Mouse (Mus musculus) liver, embryonic 12.5 days (tissue): ENCODE measurements at regions not wholly inside any gene's neighbourhood (a gene's known extent, or its start where the extent isn't known, plus 50 kb on each side); places are given as distances from the start of the nearest gene placed in this dataset.

Source experiments
- ATAC-seq: fragments of 200-750 bp; cut with Nextera tagmentation; 2 replicates; pipeline ENCODE4 v1.8.0; 2017; ENCODE audit warnings: moderate number of reproducible peaks, mild to moderate bottlenecking, moderate library complexity
- H3K27ac ChIP-seq: fragments of 300-500 bp; sonication (generic); 2 replicates; pipeline ENCODE4 v1.5.1; 2016; ENCODE audit warnings: mild to moderate bottlenecking
- H3K27me3 ChIP-seq: fragments of 300-500 bp; sonication (generic); replicated peaks from 2 replicates; pipeline ENCODE4 v1.6.1; 2016; ENCODE audit warnings: mild to moderate bottlenecking, moderate library complexity
- H3K36me3 ChIP-seq: fragments of 300-500 bp; sonication (generic); 2 replicates; pipeline ENCODE4 v1.6.1; 2016; ENCODE audit warnings: mild to moderate bottlenecking, moderate library complexity
- H3K4me1 ChIP-seq: fragments of 300-500 bp; sonication (generic); 2 replicates; pipeline ENCODE4 v1.6.1; 2016
- H3K4me2 ChIP-seq: fragments of 300-500 bp; sonication (generic); 2 replicates; pipeline ENCODE4 v1.6.1; 2016; ENCODE audit warnings: mild to moderate bottlenecking, moderate library complexity
- H3K4me3 ChIP-seq: fragments of 300-500 bp; sonication (generic); 2 replicates; pipeline ENCODE4 v1.5.1; 2016; ENCODE audit warnings: mild to moderate bottlenecking, moderate library complexity
- H3K9ac ChIP-seq: fragments of 300-500 bp; sonication (generic); 2 replicates; pipeline ENCODE4 v1.6.1; 2016; ENCODE audit warnings: mild to moderate bottlenecking, moderate library complexity
- H3K9me3 ChIP-seq: fragments of 300-500 bp; sonication (generic); replicated peaks from 2 replicates; pipeline ENCODE4 v1.6.1; 2016; ENCODE audit warnings: mild to moderate bottlenecking, moderate library complexity
- WGBS: fragments of 180-500 bp; shearing (Covaris S2); methylation state at CpG from one replicate; pipeline ENCODE4 v1.1.7; 2016; ENCODE audit not compliant: insufficient replicate concordance; 5-methylcytosine and 5-hydroxymethylcytosine counted together

DNA sequence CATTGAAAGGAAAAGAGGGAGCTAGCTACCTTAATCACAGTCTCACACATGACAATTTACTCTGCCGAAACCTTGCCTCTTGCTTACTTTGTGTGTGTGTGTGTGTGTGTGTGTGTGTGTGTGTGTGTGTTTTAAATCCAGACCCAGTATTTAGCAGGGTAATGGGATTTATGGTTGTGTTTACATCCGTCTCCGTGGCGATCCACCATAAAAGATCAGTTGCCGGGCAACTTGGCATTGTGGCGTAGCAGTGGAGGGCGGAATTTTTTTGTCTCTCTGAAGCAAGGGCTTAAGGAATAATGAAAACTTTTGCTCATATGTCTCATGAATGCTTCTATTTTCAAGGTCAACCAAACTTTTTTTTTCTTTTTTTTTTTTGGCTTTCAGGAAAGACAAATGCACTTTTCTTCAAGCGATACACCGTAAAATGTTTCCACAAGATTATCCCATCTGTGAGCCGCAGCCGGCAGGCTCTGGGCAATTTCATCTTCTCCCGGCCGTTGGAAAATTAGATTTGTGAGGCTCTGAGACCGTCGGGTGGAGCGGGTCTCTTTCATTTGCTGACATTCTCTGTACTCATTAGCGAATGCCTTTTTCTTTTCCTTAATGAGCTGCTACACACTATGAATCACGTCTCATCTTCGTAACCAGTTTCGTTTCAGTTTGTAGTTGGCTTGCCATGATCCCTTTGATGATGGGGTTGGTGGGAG, 53.9 kb upstream of the Ptch1 start:
- H3K9me3 ChIP-seq = no peaks in the 10 kb centered on the region
- H3K4me1 ChIP-seq = 0 out of 2 replicates have a peak, but pooled peaks cover 2% of the 10 kb centered on the region
- H3K27ac ChIP-seq = no peak overlapping the region
- no peak overlapping the region for H3K9ac ChIP-seq
- H3K27me3 ChIP-seq = no peaks in the 10 kb centered on the region
- no peaks in the 10 kb centered on the region for H3K36me3 ChIP-seq
- ATAC-seq = no peak
- no peak overlapping the region for H3K4me2 ChIP-seq
- 73% methylated on average over 20 of the region's 20 CpGs for WGBS
- H3K4me3 ChIP-seq = no peak overlapping the region

DNA sequence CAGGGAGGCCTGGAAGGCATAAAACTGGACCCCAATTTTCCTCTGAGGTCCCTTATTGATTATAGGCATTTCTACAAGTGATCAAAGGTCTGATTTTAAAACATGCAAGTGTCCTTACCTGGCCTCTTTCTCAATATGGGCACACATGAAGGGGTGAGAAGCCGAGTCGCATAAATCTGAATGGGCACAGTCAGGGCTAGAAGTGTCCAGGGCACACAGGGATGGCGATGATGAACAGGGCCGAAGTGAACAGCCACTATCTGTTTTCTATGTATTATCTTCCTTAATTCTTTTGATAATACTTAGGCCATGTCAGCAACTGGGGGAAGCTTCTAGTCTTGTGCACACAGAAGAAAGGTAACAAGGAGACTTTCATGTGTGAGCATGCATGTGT, 54.5 kb upstream of the Ptch1 start:
- Histone ChIP-seq H3K4me1 (0 out of 2 replicates have a peak, but pooled peaks cover 2% of the 10 kb centered on the region), H3K9ac (no peak overlapping the region), H3K4me2 (no peak overlapping the region), H3K27me3 (no peaks in the 10 kb centered on the region), H3K27ac (no peak overlapping the region), H3K9me3 (no peaks in the 10 kb centered on the region), H3K36me3 (no peaks in the 10 kb centered on the region), H3K4me3 (no peak overlapping the region)
- 80% methylated on average over 4 of the region's 4 CpGs for WGBS
- ATAC-seq = no peak

DNA sequence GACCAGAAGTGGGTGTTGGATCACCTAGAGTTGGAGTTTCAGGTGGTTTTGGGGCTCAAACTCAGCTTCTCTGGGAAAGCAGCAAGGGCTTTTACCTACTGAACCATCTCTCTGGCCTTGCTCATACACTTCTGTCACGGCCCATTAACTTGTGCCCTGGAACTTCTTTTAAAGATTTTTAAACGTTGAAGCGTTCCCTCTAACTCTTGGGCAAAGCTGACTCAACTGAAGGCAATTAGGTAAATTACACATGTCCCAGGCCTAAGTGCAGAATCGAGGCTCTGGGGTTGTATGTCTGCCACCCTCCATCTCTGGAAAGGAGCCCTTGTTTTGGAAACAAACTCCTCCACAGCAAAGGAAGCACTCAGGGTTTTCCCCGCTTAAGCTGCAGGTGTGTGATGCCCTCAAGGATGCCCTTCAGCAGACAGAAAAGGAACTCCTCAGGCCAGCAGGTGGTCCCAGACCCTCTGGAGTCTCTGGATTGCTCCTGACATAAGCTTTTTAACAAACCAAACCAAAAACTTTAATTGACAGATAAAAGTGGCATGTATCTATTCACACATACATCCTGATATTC, 58.5 kb upstream of the Ptch1 start:
- Histone ChIP-seq H3K9ac (no peak overlapping the region), H3K4me1 (0 out of 2 replicates have a peak, but pooled peaks cover 2% of the 10 kb centered on the region), H3K36me3 (no peaks in the 10 kb centered on the region), H3K4me2 (no peak overlapping the region), H3K27me3 (no peaks in the 10 kb centered on the region), H3K9me3 (no peaks in the 10 kb centered on the region), H3K27ac (no peak overlapping the region), H3K4me3 (no peak overlapping the region)
- ATAC-seq = no peak
- WGBS = 55% methylated on average over 5 of the region's 5 CpGs

DNA sequence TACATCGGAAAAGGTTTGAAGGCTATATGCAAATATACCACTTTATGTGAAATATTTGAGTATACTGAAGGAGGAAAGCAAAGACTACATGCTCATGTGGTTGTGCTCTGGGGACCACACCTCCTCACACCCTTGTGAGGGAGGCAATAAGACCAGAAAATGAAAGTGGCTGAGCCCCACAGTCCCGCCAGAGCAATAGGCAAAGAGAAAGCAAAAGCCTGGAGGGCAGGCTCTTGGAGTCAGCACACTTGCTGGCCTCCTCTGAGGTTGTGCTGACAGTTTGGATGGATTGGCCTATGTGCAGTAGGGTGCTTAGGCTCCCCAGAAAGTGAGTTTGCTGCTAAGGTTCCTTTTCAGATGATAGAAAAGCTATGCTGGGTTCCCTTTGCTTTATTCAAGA, 60.9 kb upstream of the Ptch1 start:
- 67% methylated on average over 2 of the region's 2 CpGs for WGBS
- Histone ChIP-seq H3K27me3 (no peaks in the 10 kb centered on the region), H3K9me3 (no peaks in the 10 kb centered on the region), H3K4me2 (no peak overlapping the region), H3K4me3 (no peak overlapping the region), H3K27ac (no peak overlapping the region), H3K36me3 (no peaks in the 10 kb centered on the region), H3K4me1 (no peaks in the 10 kb centered on the region), H3K9ac (no peak overlapping the region)
- ATAC-seq = no peak

DNA sequence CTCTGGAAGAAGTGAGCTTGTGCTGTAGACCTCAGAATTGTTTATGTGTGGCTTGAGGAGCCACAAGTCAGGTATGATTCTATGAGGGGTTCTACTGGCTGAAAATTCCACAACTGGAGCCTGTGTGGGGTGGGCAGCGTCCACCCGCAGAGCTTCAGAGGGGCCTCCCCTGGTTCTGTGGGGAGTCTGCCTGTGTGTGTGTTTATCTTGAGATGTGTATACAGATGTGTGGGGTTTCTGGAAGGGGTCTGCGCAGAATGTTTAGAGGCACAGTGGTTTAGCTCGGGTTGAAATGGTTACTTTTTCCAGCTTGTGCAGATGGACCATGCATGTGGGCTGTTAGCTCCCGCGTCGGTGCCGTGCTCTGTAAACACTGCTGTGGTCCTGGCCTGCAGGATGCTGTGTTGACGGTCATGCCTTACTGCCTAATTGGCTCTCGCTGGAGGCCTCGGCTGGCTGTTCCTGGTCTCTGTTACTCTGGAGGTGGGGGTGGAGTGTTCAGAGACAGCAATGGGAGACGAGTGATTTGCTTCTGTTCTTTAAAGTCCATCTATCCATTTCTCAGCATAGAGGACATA, 68.3 kb upstream of the Ptch1 start:
- no peak overlapping the region for H3K27ac ChIP-seq
- H3K4me3 ChIP-seq = no peak overlapping the region
- H3K9me3 ChIP-seq = no peaks in the 10 kb centered on the region
- no peaks in the 10 kb centered on the region for H3K36me3 ChIP-seq
- 55% methylated on average over 12 of the region's 12 CpGs for WGBS
- no peaks in the 10 kb centered on the region for H3K27me3 ChIP-seq
- H3K4me1 ChIP-seq = no peaks in the 10 kb centered on the region
- no peak overlapping the region for H3K9ac ChIP-seq
- H3K4me2 ChIP-seq = no peak overlapping the region
- ATAC-seq = no peak

DNA sequence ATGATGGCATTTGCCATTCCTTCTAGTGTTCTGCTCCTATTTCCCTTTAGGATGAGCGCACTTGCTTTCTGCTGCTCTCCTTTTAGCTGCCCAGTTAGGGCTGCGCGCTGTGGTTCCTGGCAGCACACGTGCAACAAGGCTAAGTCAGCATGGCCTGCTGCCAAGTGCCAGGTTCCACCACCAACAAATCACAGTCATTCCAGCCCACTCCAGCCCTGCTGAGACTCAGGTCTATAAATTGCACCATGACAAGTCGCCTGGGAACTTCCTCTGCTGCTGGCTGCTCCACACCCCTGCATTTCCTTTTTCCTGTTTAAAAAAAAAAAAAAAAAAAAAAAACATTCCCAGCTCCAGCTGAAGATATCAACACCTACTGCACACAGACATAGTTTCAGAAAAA, 69.2 kb upstream of the Ptch1 start:
- Histone ChIP-seq H3K36me3 (no peaks in the 10 kb centered on the region), H3K4me1 (no peaks in the 10 kb centered on the region), H3K4me3 (no peak overlapping the region), H3K9ac (no peak overlapping the region), H3K27ac (no peak overlapping the region), H3K27me3 (no peaks in the 10 kb centered on the region), H3K4me2 (no peak overlapping the region), H3K9me3 (no peaks in the 10 kb centered on the region)
- WGBS = 30% methylated on average over 5 of the region's 5 CpGs
- peak; percentile 32; the same call in 1 of the 2 replicates for ATAC-seq

DNA sequence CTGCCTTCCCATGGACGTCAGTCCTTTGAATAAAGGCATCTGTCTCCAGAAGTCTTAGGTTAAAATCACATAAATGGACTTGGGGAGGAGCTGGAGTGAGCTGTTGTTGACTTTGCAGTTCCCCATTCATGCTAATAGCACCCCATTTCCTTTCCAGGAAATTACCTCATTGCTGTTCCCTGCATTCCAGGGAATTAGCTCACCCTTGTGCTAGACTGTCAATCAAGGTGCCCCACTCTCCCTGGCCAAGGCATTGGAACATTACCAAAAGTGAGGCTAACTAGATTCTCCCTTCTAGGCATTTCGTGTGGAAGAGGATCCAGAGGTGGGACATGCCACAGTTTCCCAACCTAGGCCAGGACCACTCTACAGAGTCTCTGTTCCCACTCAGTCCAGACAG, 70.0 kb upstream of the Ptch1 start:
- Histone ChIP-seq H3K4me3 (no peak overlapping the region), H3K36me3 (no peaks in the 10 kb centered on the region), H3K27me3 (no peaks in the 10 kb centered on the region), H3K9me3 (no peaks in the 10 kb centered on the region), H3K27ac (no peak overlapping the region), H3K4me2 (no peak overlapping the region), H3K4me1 (no peaks in the 10 kb centered on the region), H3K9ac (no peak overlapping the region)
- 33% methylated on average over 2 of the region's 2 CpGs for WGBS
- ATAC-seq = no peak

DNA sequence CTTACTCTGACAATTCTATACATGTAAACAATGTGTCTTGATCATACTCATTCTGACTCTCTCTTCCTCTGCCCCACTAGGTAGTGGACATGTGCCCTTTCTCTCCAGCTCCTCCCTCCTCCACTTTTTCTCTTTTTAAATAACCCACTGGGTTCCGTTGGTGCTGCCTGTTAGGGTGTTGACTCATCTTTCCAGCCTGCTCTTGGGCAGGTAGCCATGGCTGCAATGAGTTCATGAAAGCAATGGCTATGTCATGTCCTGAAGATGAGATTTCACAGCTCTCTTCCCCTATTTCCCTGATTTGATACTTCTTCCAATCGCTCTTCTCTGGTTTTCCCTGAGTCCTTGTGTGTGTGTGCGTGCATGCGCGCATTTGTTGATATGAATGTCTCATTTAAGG, 70.9 kb upstream of the Ptch1 start:
- Histone ChIP-seq H3K9ac (no peak overlapping the region), H3K27ac (no peak overlapping the region), H3K9me3 (no peaks in the 10 kb centered on the region), H3K4me3 (no peak overlapping the region), H3K27me3 (no peaks in the 10 kb centered on the region), H3K4me1 (no peaks in the 10 kb centered on the region), H3K36me3 (no peaks in the 10 kb centered on the region), H3K4me2 (no peak overlapping the region)
- WGBS = 83% methylated on average over 5 of the region's 5 CpGs
- ATAC-seq = no peak

DNA sequence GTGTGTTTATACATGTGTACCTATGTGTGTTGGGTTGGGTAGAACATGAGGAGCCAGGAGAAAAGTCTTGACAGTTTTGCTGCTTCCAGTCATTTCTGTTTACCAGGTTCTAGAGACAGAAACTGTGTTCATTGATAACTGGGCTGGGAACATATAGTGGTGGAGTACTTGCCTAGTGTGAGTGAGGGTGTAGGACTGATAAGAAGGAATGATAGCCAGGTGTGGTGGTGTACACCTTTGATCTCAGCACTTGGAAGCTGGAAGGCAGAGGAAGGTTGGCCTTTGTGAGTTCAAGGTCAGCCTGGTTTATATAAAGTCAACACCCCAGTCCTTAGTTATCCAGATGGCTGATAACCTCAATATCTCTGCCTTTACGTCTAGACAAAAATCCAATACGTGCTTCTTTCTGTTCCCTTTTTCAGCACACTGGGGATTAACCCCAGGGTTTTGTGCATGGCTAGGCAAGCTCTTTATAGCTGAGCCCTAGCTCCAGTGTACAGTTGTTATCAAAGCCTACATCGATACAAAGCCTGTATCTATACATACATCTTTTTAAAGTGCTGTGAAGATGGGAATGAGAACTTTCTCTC, 75.8 kb upstream of the Ptch1 start:
- H3K27me3 ChIP-seq = no peaks in the 10 kb centered on the region
- no peak overlapping the region for H3K4me3 ChIP-seq
- no peak overlapping the region for H3K9ac ChIP-seq
- no peak overlapping the region for H3K27ac ChIP-seq
- H3K4me1 ChIP-seq = no peaks in the 10 kb centered on the region
- WGBS = 50% methylated on average over 3 of the region's 3 CpGs
- H3K9me3 ChIP-seq = no peaks in the 10 kb centered on the region
- ATAC-seq = no peak
- H3K4me2 ChIP-seq = no peak overlapping the region
- H3K36me3 ChIP-seq = no peaks in the 10 kb centered on the region

DNA sequence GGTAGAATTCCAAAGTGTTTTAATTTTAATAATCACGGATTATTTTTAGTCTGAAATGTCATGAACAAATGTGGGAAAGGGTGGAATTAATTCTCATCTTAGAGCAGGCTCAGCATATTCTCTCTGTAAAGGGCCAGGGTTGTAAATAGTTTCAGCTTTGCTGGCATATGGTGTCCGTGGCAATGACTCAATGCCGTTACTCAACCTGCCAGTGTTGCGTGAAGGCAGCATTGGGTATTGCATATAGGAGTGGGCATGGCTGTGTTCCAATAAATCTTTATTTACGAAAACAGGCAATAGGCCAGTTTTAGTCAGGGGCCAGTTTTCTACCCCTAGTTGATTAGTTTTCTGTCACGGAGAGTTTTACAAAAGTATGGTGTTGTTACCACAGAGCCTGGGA, 81.1 kb upstream of the Ptch1 start:
- ATAC-seq = no peak
- Histone ChIP-seq H3K9me3 (no peaks in the 10 kb centered on the region), H3K4me3 (no peak overlapping the region), H3K9ac (no peak overlapping the region), H3K4me2 (no peak overlapping the region), H3K27me3 (no peaks in the 10 kb centered on the region), H3K27ac (no peak overlapping the region), H3K4me1 (no peaks in the 10 kb centered on the region), H3K36me3 (no peaks in the 10 kb centered on the region)
- WGBS = 72% methylated on average over 6 of the region's 6 CpGs

DNA sequence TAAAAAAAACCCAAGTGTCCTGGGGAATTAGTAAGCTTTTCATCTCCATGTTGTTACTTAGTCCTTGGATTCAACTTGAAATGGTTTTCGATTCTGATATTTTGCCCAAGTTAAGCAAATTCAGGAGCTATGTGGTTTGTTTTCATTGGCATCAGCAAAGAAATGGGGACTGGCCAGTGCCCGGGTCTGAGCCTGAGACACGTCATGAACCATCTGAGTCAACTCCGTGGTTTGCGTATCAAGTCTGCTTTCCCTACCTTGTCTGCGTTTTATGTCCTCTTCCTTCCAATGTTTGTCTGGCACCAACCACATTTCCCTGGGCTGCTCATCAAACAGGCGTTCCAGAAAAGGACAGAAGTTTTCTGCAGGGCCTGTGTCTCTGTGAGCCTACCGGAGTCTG, 83.7 kb upstream of the Ptch1 start:
- ATAC-seq = no peak
- Histone ChIP-seq H3K4me1 (no peaks in the 10 kb centered on the region), H3K9me3 (no peaks in the 10 kb centered on the region), H3K27me3 (no peaks in the 10 kb centered on the region), H3K27ac (no peak overlapping the region), H3K4me2 (no peak overlapping the region), H3K4me3 (no peak overlapping the region), H3K9ac (no peak overlapping the region), H3K36me3 (no peaks in the 10 kb centered on the region)
- 68% methylated on average over 8 of the region's 8 CpGs for WGBS

DNA sequence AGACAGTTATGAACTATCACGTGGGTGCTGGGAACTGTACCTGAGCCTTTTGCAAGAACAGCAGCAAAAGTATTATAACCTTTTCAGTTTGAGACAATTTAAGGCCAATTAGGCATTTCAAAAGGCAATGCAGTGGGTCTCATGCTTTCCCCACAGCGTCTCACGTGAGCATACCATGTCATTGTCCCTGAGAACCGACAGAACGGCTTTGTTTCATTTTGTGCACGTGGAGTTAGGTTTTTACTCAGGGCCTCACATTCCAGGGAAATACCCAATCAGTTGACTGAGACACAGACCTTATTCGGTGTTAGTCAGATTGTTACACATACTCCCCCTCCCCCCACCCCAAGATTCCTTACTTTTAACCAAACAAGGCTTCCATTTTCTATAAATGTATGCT, 86.0 kb upstream of the Ptch1 start:
- no peaks in the 10 kb centered on the region for H3K9me3 ChIP-seq
- H3K4me3 ChIP-seq = no peak overlapping the region
- no peak overlapping the region for H3K9ac ChIP-seq
- H3K27ac ChIP-seq = no peak overlapping the region
- ATAC-seq = no peak
- H3K4me2 ChIP-seq = no peak overlapping the region
- H3K27me3 ChIP-seq = no peaks in the 10 kb centered on the region
- H3K4me1 ChIP-seq = no peaks in the 10 kb centered on the region
- WGBS = 74% methylated on average over 7 of the region's 7 CpGs
- H3K36me3 ChIP-seq = no peaks in the 10 kb centered on the region
